Mouse (Mus musculus) limb, embryonic 15.5 days (tissue): ENCODE measurements around the gene Csnk2b. TPM values are rescaled to one million over a fixed set of nuclear protein-coding genes. Genes with fewer than 3 reads are reported as not detected.

Source experiments
- ATAC-seq: fragments of 200-750 bp; cut with Nextera tagmentation; 2 replicates; pipeline ENCODE4 v1.8.0; 2017; ENCODE audit warnings: low read depth, moderate TSS enrichment; ENCODE audit not compliant: insufficient number of reproducible peaks, low FRiP score, low TSS enrichment
- H3K27ac ChIP-seq: fragments of 300-500 bp; sonication (generic); 2 replicates; pipeline ENCODE4 v1.5.1; 2015; ENCODE audit warnings: moderate library complexity, mild to moderate bottlenecking, inconsistent platforms
- H3K27me3 ChIP-seq: fragments of 300-500 bp; sonication (generic); 2 replicates; pipeline ENCODE4 v1.6.1; 2015; ENCODE audit warnings: inconsistent platforms
- H3K36me3 ChIP-seq: fragments of 300-500 bp; sonication (generic); 2 replicates; pipeline ENCODE4 v1.6.1; 2015; ENCODE audit warnings: inconsistent platforms
- H3K4me1 ChIP-seq: fragments of 300-500 bp; sonication (generic); 2 replicates; pipeline ENCODE4 v1.6.1; 2015; ENCODE audit warnings: inconsistent platforms
- H3K4me2 ChIP-seq: fragments of 300-500 bp; sonication (generic); 2 replicates; pipeline ENCODE4 v1.6.1; 2015; ENCODE audit warnings: mild to moderate bottlenecking, inconsistent platforms
- H3K4me3 ChIP-seq: fragments of 300-500 bp; sonication (generic); 2 replicates; pipeline ENCODE4 v1.5.1; 2015; ENCODE audit warnings: mild to moderate bottlenecking, inconsistent platforms
- H3K9ac ChIP-seq: fragments of 300-500 bp; sonication (generic); 2 replicates; pipeline ENCODE4 v1.6.1; 2015; ENCODE audit warnings: inconsistent platforms
- H3K9me3 ChIP-seq: fragments of 300-500 bp; sonication (generic); 2 replicates; pipeline ENCODE4 v1.6.1; 2016; ENCODE audit warnings: inconsistent platforms
- WGBS: fragments of 180-500 bp; shearing (Covaris S2); methylation state at CpG from one replicate; pipeline ENCODE4 v1.1.7; 2015; 5-methylcytosine and 5-hydroxymethylcytosine counted together
- polyA plus RNA-seq: library from polyadenylated mRNA; unstranded; fragments of >200 nt; fragmentation: Nextera tagmentation; extraction: Ambion mirVana; gene quantifications from 2 replicates; pipeline ENCODE4 v1.2.1, GENCODE M21; 2015

The Csnk2b gene
- polyA plus RNA-seq, 1 experiment from 2014 or later, result 293 TPM

DNA sequence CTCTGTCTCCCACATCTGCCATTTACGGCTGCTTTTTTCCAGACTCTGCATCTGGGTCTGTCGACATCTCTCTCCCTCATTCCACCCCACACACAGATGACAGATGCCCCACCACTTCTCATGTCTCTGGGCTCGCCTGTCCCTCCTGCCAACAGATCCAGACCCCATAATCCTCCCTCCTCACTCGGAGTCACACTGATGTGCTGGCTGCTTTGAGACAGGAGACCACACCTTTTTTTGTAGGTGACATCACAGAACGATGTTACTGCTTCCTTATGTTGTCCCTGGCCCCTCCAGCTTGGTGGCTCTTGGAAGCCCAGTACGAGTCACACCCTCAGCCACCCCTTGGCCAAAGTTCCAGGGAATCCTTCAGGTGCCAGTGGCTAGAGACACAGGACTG, 41.6 kb downstream of the Csnk2b start:
- Histone ChIP-seq H3K27me3 (peaks cover 5% of the 10 kb centered on the region; the same call in 1 of the 2 replicates), H3K4me3 (no peak overlapping the region), H3K9me3 (no peaks in the 10 kb centered on the region), H3K9ac (no peak overlapping the region), H3K4me2 (no peak overlapping the region), H3K4me1 (peaks cover 15% of the 10 kb centered on the region; the same call in 1 of the 2 replicates), H3K27ac (no peak overlapping the region), H3K36me3 (no peaks in the 10 kb centered on the region)
- ATAC-seq, result no peak
- 30% methylated on average over 6 of the region's 6 CpGs for WGBS

DNA sequence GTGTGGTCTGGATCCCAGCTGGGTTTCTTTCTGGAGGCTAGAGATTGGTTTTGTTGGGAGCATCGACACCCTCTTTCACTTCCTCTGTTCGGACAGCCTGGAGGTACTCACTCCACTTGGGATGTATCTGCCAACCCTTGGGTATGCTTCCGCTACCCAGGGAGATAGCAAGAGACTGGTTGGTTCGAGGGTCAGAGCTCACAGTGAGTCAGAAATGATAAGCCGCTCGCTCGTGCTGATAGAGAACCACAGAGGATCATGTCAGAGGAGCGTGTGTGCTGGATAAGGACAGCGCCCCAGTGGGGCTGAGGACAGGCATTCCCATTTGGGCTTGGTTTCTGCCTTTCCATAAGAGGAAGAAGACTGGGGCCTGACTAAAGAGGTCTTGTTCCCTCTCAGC, 42.1 kb downstream of the Csnk2b start:
- Histone ChIP-seq H3K36me3 (no peaks in the 10 kb centered on the region), H3K27ac (no peak overlapping the region), H3K9me3 (no peaks in the 10 kb centered on the region), H3K4me3 (no peak overlapping the region), H3K27me3 (0 out of 2 replicates have a peak, but pooled peaks cover 5% of the 10 kb centered on the region), H3K9ac (no peak overlapping the region), H3K4me1 (peaks cover 15% of the 10 kb centered on the region; the same call in 1 of the 2 replicates), H3K4me2 (no peak overlapping the region)
- 66% methylated on average over 9 of the region's 9 CpGs for WGBS
- no peak for ATAC-seq

DNA sequence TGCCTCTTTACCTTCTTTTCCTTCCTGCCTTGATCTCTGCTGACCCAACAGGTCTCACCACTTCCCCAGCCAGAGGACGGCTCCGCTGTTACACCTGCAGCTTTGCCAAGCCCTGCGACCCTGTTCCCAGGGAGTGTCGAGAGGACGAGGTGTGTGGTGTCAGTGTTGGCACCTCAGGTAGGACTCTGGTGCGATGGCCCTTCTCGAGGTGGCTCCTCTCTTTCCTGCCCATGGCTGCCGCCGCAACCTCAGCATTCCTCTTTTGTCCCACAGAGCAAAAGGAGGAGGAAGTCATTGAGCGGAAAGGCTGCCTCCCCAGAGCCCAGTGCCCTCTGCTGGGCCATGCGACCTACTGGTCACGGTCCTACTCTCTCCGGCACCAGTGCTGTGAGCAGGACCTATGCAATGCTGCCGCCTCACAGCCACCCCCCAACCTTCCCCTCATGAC, 44.0 kb downstream of the Csnk2b start, which contains the start of gene Ly6g6d:
Gene Ly6g6d (minus strand): TSS at position 280 of the 448 bp plus-strand sequence.
- ATAC-seq, result no peak
- WGBS, result 8% methylated on average over 14 of the region's 14 CpGs

DNA sequence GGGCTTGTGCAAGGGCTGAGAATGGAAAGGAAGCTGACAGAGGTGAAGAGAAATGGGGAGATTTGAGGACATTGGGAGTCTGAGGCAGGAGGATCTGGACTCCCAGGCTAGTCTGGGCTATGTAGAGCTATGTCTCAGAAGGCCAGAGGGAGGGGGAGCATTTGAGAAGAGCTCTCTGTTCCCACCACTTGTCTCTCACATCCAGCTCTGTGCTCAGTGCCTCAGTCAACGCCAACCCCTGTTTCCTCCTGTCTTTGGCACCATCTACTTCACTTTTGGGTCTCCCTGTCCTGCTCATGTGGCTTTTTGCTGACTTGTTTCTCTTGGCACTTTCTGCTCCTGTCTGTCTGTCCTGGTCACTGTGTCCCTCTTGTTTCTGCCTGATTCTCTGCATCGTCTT, 44.6 kb downstream of the Csnk2b start:
- Histone ChIP-seq H3K4me1 (peaks cover 23% of the 10 kb centered on the region), H3K4me3 (peak overlapping the region; percentile 15), H3K9ac (no peak overlapping the region), H3K36me3 (no peaks in the 10 kb centered on the region), H3K27ac (peak overlapping the region; percentile 27; the same call in 1 of the 2 replicates), H3K9me3 (no peaks in the 10 kb centered on the region), H3K27me3 (0 out of 2 replicates have a peak, but pooled peaks cover 5% of the 10 kb centered on the region), H3K4me2 (peak overlapping the region; percentile 30)
- WGBS, result 20% methylated on average over 2 of the region's 2 CpGs
- ATAC-seq, result no peak

More for the DNA sequence above, 44.0 kb downstream of the Csnk2b start, which contains the start of gene Ly6g6d:
- Histone ChIP-seq H3K4me2 (peak within 1 kb of the TSS; percentile 30), H3K27me3 (0 out of 2 replicates have a peak, but pooled peaks cover 5% of the 10 kb centered on the region), H3K4me1 (peaks cover 23% of the 10 kb centered on the region), H3K9ac (no peak within 1 kb of the TSS), H3K36me3 (no peaks in the 10 kb centered on the region), H3K4me3 (peak within 1 kb of the TSS; percentile 15), H3K9me3 (no peaks in the 10 kb centered on the region), H3K27ac (peak within 1 kb of the TSS; percentile 27; the same call in 1 of the 2 replicates)

DNA sequence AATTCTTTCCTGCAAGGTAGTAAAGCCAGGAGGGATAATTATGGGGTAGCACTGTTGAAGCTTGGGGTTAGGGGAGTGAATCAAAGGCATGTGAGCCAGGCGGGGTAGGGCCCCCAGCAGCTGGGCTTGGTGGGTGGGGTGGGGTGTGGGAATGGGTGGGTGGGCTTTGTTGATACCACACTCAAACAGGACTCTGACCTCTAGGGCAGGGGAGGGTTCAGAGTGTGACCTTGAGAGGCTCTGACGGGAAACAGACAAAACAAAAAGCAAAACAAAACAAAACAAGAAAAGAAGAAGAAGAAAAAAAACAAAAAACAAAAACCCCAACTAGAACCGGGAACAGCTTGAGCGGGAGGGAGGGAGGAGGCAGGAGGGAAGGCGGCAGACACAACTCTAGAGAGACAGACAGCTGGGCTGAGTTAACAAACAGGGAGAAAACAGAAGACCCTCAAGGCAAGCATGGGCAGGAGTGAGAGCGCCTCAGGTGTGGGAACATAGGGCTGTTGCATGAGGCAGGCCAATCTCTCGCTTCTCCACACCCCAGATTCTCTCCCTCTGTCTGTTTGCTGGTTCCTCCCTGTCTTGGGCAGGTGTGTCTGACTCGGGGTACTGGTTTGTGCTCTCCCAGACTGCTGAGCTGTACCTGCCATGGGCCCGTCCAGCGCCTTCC, 45.2 kb downstream of the Csnk2b start, which contains the start of gene Ly6g6e:
Gene Ly6g6e (plus strand): TSS at position 396 of the 670 bp plus-strand sequence.
- no peaks in the 10 kb centered on the region for H3K9me3 ChIP-seq
- H3K4me3 ChIP-seq, result peak within 1 kb of the TSS; percentile 15
- H3K4me1 ChIP-seq, result peaks cover 23% of the 10 kb centered on the region
- ATAC-seq, result no peak
- 16% methylated on average over 10 of the region's 10 CpGs for WGBS
- H3K4me2 ChIP-seq, result peak within 1 kb of the TSS; percentile 30
- peak within 1 kb of the TSS; percentile 27; the same call in 1 of the 2 replicates for H3K27ac ChIP-seq
- H3K27me3 ChIP-seq, result 0 out of 2 replicates have a peak, but pooled peaks cover 5% of the 10 kb centered on the region
- H3K36me3 ChIP-seq, result no peaks in the 10 kb centered on the region
- no peak within 1 kb of the TSS for H3K9ac ChIP-seq

DNA sequence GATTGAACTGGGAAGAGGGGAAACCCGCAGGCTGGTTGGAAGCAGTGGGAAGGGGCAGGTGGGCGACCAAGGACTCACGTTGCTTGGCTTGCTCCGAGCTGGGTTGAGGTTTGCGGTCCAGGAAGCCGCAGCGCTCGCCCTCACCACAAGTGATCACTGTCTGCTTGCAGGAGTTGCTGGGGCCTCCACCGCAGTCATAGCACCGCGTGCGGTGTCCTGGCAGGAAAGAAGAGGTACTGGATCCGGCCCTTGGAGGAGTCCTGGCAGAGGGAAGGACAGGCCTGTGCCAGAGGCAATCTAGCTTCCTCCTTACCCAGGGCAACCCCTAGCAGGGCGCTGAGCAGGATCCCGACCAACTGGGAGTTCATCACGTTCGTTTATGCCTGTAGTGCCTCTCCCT, 47.8 kb downstream of the Csnk2b start:
- Histone ChIP-seq H3K4me1 (peaks cover 23% of the 10 kb centered on the region), H3K27ac (no peak overlapping the region), H3K27me3 (peaks cover 9% of the 10 kb centered on the region; the same call in 1 of the 2 replicates), H3K9ac (no peak overlapping the region), H3K36me3 (no peaks in the 10 kb centered on the region), H3K9me3 (no peaks in the 10 kb centered on the region), H3K4me3 (no peak overlapping the region), H3K4me2 (no peak overlapping the region)
- ATAC-seq, result no peak
- WGBS, result 27% methylated on average over 17 of the region's 17 CpGs

DNA sequence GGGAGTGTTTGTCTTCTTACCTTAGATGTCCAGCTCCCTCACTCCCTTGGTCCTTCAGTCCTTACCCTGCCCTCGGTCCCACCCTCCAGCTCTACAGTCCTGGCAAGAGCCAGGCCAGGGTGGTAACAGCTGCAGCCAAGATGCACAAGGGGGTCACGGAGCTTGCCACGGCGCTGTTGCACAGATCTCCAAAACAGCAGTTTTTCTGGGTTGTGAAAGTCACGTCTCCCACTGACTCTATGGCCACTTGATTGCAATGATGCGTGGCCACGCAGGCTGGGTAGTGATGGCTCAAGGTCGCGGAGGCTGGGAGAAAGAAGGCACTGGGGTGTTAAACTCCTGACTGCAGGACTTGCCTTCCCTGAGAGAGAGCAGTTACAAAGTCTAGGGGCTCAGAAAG, 50.4 kb downstream of the Csnk2b start:
- no peak overlapping the region for H3K4me3 ChIP-seq
- H3K27ac ChIP-seq, result no peak overlapping the region
- no peak overlapping the region for H3K4me2 ChIP-seq
- H3K9ac ChIP-seq, result no peak overlapping the region
- peaks cover 25% of the 10 kb centered on the region for H3K27me3 ChIP-seq
- no peaks in the 10 kb centered on the region for H3K36me3 ChIP-seq
- no peak for ATAC-seq
- H3K4me1 ChIP-seq, result peaks cover 12% of the 10 kb centered on the region
- no peaks in the 10 kb centered on the region for H3K9me3 ChIP-seq
- WGBS, result 74% methylated on average over 9 of the region's 9 CpGs

DNA sequence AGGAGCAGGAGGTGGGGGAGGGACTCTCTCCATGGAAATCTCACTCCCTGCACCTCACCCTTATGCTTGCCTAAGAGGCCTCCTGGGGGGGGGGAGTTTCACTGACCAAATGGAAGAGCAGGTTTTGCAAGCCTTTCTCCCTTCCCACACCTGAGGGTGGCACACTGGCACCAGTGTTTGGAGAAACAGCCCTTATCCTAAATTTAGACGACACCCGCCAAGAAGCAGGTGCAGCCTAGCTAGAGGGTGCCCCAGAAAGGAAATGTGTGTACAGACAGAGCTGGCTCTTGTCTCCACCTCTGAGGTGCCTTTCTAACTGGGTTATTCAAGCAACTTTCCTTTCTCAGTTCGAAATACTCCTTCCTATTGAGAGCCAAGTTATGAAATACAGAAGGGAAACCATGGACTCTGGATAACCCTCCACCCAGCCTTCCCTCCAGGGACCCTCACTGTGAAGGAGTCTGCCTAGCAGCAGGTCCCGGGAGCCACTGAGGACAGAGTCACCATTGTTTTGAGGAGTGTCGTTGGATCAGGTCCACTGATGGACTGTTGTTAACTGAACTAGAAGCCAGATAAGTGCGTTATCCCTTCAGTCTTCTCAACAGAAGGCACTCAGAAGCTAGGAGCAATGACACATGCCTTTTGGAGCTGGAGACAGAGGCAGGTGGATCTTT, 51.2 kb downstream of the Csnk2b start:
- Histone ChIP-seq H3K27ac (peak overlapping the region; percentile 39), H3K4me3 (no peak overlapping the region), H3K4me1 (peaks cover 10% of the 10 kb centered on the region), H3K9me3 (no peaks in the 10 kb centered on the region), H3K27me3 (peaks cover 33% of the 10 kb centered on the region), H3K4me2 (no peak overlapping the region), H3K9ac (no peak overlapping the region), H3K36me3 (no peaks in the 10 kb centered on the region)
- 0 out of 2 replicates have a peak, but pooled peaks have one; percentile 14 for ATAC-seq
- 49% methylated on average over 6 of the region's 6 CpGs for WGBS

DNA sequence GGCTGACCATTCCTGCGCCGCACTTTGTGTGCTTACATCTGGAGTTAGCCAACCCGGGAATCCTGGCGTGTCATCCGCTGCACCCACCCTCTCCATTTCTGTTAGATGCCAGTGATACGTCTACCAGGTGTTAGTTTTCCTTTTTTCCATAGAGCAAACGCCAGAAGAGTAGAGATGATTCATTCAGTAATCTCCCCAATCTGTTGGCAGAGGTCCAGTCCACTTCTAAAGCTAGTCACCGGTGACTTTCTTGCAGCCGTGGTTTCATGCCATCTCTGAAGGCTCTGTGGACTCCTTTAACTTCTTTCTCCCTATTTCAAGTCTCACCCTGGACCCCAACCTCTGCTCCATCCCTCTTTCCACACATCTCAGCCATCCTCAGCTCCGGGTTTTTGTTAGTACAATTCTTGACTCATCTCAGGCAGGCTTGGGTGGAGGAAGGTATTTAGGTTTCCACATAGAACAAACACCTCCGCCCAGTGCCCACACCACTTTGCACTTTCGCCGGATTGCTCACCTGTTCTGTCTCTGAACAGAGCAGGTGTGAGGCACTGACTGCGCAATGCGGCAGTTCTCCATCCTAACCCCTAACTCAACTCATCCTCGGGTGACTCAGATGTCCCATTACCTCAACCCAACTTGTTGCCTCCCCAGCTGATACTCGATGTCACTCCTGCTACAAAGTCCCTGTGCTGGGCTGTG, 53.5 kb downstream of the Csnk2b start:
- Histone ChIP-seq H3K4me3 (peak overlapping the region; percentile 3; the same call in 1 of the 2 replicates), H3K4me2 (no peak overlapping the region), H3K27ac (peak overlapping the region; percentile 38; the same call in 1 of the 2 replicates), H3K36me3 (no peaks in the 10 kb centered on the region), H3K4me1 (peaks cover 15% of the 10 kb centered on the region), H3K27me3 (peaks cover 52% of the 10 kb centered on the region), H3K9ac (no peak overlapping the region), H3K9me3 (no peaks in the 10 kb centered on the region)
- WGBS, result 76% methylated on average over 17 of the region's 17 CpGs
- ATAC-seq, result no peak
